Mouse (Mus musculus) forebrain, embryonic 15.5 days (tissue): ENCODE data around the gene Morn2. TPM values are rescaled to one million over a fixed set of nuclear protein-coding genes. Genes with fewer than 3 reads are reported as not detected.

Source experiments
- ATAC-seq: fragments of 200-750 bp; cut with Nextera tagmentation; replicated peaks from 2 replicates; pipeline ENCODE4 v1.8.0; 2017; ENCODE audit warnings: mild to moderate bottlenecking, moderate TSS enrichment, moderate library complexity
- H3K27ac ChIP-seq: fragments of 300-500 bp; sonication (generic); replicated peaks from 2 replicates; pipeline ENCODE4 v1.5.1; 2015; ENCODE audit warnings: mild to moderate bottlenecking, inconsistent platforms
- H3K27me3 ChIP-seq: fragments of 300-500 bp; sonication (generic); 2 replicates; pipeline ENCODE4 v1.6.1; 2015; ENCODE audit warnings: inconsistent platforms
- H3K36me3 ChIP-seq: fragments of 300-500 bp; sonication (generic); 2 replicates; pipeline ENCODE4 v1.6.1; 2015; ENCODE audit warnings: mild to moderate bottlenecking, inconsistent platforms
- H3K4me1 ChIP-seq: fragments of 300-500 bp; sonication (generic); 2 replicates; pipeline ENCODE4 v1.6.1; 2015; ENCODE audit warnings: inconsistent platforms
- H3K4me2 ChIP-seq: fragments of 300-500 bp; sonication (generic); replicated peaks from 2 replicates; pipeline ENCODE4 v1.6.1; 2015; ENCODE audit warnings: mild to moderate bottlenecking, inconsistent platforms
- H3K4me3 ChIP-seq: fragments of 300-500 bp; sonication (generic); 2 replicates; pipeline ENCODE4 v1.5.1; 2015; ENCODE audit warnings: mild to moderate bottlenecking, inconsistent platforms
- H3K9ac ChIP-seq: fragments of 300-500 bp; sonication (generic); replicated peaks from 2 replicates; pipeline ENCODE4 v1.6.1; 2015; ENCODE audit warnings: mild to moderate bottlenecking, inconsistent platforms
- H3K9me3 ChIP-seq: fragments of 300-500 bp; sonication (generic); 2 replicates; pipeline ENCODE4 v1.6.1; 2016; ENCODE audit warnings: inconsistent platforms
- WGBS: fragments of 180-500 bp; shearing (Covaris S2); methylation state at CpG from one replicate; pipeline ENCODE4 v1.1.7; 2015; ENCODE audit warnings: mixed read lengths; 5-methylcytosine and 5-hydroxymethylcytosine counted together
- polyA plus RNA-seq: library from polyadenylated mRNA; unstranded; fragments of >200 nt; fragmentation: Nextera tagmentation; extraction: Ambion mirVana; gene quantifications from 2 replicates; pipeline ENCODE4 v1.2.1, GENCODE M21; 2015

The Morn2 gene
- polyA plus RNA-seq, 1 experiment from 2014 or later, result 47.7 TPM

- Histone ChIP-seq H3K4me2 (no peak overlapping the region), H3K36me3 (no peaks in the 10 kb centered on the region), H3K4me1 (peaks cover 14% of the 10 kb centered on the region), H3K27ac (no peak overlapping the region), H3K9ac (no peak overlapping the region), H3K4me3 (no peak overlapping the region), H3K9me3 (no peaks in the 10 kb centered on the region), H3K27me3 (no peaks in the 10 kb centered on the region)
- no peak for ATAC-seq
- 87% methylated on average over 6 of the region's 6 CpGs for WGBS
These were observed 2.0 kb upstream of the Morn2 start for GRCm38 (mm10) chr17:80288012-80288411.

DNA sequence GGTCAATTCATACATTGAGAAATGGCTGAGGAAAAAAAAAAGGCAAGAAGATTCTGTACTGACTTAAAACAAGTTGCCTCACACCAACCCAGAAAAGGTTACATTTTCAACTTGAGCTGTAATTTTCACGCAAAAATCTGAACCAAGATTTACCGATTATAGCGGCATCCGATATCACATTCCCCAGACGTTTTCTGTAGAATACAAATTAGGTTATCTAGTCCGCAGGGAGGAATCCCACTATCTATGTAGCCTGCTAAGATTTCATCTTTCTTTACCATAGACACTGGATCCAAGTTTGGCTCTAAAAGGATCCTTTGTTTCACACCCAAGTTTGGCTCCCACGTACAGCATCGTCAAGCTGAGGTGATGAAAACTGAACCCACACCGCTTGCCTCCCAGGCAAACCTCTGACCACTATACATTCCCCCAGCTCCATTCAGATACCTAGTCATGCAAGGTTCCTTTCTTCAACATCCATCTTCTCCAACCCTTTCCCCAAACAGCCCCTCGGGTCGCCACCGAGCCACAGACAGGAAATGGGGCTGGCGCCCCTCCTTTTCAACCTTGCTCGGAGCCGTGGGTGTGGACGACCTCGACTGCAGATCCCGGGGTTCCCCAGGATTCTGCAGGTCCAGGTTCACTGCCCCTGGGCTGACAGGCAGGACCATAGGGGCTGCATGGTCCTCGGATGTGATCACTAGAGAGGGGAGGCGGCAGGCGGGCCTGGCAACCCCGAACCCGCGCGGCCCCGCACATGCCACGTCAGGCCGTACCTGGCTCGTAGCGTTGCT, 526 bp upstream of the Morn2 start:
- H3K9me3 ChIP-seq, result no peaks in the 10 kb centered on the region
- no peaks in the 10 kb centered on the region for H3K27me3 ChIP-seq
- peak overlapping the region; percentile 92 for H3K27ac ChIP-seq
- H3K4me2 ChIP-seq, result peak overlapping the region; percentile 56
- H3K9ac ChIP-seq, result peak overlapping the region; percentile 83
- no peak for ATAC-seq
- H3K36me3 ChIP-seq, result no peaks in the 10 kb centered on the region
- peaks cover 14% of the 10 kb centered on the region for H3K4me1 ChIP-seq
- under 1% methylated on average over 30 of the region's 30 CpGs for WGBS
- peak overlapping the region; percentile 80 for H3K4me3 ChIP-seq

GRCm38 (mm10) chr17:80291148-80291547, 1.1 kb downstream of the Morn2 start:
- Histone ChIP-seq H3K4me2 (no peak overlapping the region), H3K9ac (no peak overlapping the region), H3K4me3 (no peak overlapping the region), H3K9me3 (no peaks in the 10 kb centered on the region), H3K27ac (no peak overlapping the region), H3K27me3 (no peaks in the 10 kb centered on the region), H3K36me3 (no peaks in the 10 kb centered on the region), H3K4me1 (peaks cover 14% of the 10 kb centered on the region)
- ATAC-seq, result peak; percentile 18; the same call in 1 of the 2 replicates
- WGBS, result 24% methylated on average over 2 of the region's 2 CpGs

DNA sequence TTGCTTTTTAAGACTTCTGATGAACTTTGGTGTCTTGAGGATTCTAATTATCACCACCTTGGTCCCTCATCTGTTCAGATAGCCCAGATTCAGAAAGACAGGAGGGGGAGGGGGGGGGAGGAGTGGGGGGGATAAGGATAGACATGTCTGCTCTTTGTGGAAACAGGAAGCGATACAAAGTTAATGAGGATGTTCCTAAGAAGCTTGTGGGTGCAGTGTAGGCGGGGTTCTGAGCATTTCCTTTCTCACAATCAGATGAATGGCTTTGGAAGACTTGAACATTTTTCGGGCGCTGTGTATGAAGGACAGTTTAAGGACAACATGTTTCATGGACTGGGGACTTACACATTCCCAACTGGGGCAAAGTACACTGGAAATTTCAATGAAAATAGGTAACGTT, 5.3 kb downstream of the Morn2 start:
- no peak overlapping the region for H3K4me3 ChIP-seq
- WGBS, result 94% methylated on average over 5 of the region's 5 CpGs
- H3K36me3 ChIP-seq, result no peaks in the 10 kb centered on the region
- no peaks in the 10 kb centered on the region for H3K27me3 ChIP-seq
- H3K9me3 ChIP-seq, result no peaks in the 10 kb centered on the region
- no peak overlapping the region for H3K4me2 ChIP-seq
- H3K4me1 ChIP-seq, result no peaks in the 10 kb centered on the region
- no peak for ATAC-seq
- H3K27ac ChIP-seq, result no peak overlapping the region
- H3K9ac ChIP-seq, result no peak overlapping the region

DNA sequence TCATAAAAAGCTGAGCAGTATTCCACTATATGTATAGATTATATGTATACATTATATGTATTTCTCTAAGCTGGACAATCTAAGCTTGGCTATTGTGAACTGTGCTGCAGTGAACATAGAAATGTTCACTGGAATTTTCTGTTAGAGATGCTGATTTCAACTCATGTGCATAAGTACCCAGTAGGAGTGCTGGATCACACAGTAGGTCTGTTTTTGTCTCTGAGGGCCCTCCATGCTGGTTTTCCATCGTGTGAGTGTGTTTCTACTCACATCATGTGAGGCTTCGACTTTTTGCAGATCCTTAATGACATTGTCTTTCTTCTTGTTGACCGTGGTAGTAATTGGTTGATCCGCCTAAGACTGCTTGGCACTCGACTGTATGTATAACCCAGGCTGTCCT, 8.8 kb downstream of the Morn2 start:
- no peak for ATAC-seq
- 85% methylated on average over 5 of the region's 5 CpGs for WGBS
- no peaks in the 10 kb centered on the region for H3K9me3 ChIP-seq
- H3K27ac ChIP-seq, result no peak overlapping the region
- no peaks in the 10 kb centered on the region for H3K4me1 ChIP-seq
- no peaks in the 10 kb centered on the region for H3K36me3 ChIP-seq
- H3K9ac ChIP-seq, result no peak overlapping the region
- H3K4me3 ChIP-seq, result no peak overlapping the region
- no peak overlapping the region for H3K4me2 ChIP-seq
- H3K27me3 ChIP-seq, result no peaks in the 10 kb centered on the region

DNA sequence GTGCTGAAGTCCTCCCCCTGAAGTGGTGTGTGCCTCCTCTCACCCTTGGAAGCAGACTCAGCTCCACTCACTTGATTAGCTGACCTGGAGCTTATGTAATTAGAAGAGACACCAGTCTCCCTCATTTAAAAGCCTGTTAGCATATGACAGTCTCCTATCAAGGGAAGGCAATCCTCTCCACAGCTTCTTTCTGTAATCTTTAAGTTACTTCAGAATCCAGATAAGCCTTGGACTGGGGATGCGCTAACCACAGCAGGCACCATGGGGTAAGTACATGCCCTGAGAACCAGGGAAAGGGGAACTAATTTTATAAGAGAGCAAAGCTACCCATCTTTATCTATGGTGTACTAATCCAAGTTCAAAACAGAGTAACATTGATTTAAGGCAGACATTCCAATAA, 17.2 kb downstream of the Morn2 start, which contains the start of gene Arhgef33:
Arhgef33 (plus strand) TSS at position 157 of the 400 bp plus-strand sequence.
- ATAC-seq, result no peak
- no peak within 1 kb of the TSS for H3K4me3 ChIP-seq
- H3K27ac ChIP-seq, result no peak within 1 kb of the TSS
- no peaks in the 10 kb centered on the region for H3K27me3 ChIP-seq
- no peak within 1 kb of the TSS for H3K4me2 ChIP-seq
- H3K9ac ChIP-seq, result no peak within 1 kb of the TSS
- no peaks in the 10 kb centered on the region for H3K9me3 ChIP-seq
- WGBS, result 91% methylated on average over 1 of the region's 1 CpGs
- no peaks in the 10 kb centered on the region for H3K36me3 ChIP-seq
- H3K4me1 ChIP-seq, result peaks cover 6% of the 10 kb centered on the region; the same call in 1 of the 2 replicates

DNA sequence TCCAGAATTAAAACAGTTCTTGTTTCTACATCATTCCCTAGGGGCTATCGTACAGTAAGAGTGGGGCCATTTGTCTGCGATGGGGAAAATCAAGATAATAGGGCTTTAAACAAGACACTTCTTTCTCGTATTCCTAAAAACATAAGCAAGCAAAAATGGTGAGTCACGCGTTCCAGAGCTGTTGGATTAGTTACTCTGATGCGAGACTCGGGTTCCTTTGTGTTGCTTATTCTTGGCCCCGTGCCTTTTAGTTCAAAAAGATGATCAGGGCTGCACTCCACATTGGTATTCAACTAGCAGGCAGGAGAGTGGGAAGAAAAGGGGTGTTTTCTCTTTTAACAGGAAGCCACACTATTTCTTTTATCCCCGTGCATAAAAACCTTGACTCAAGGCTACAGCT, 21.8 kb downstream of the Morn2 start:
- 24% methylated on average over 9 of the region's 9 CpGs for WGBS
- H3K36me3 ChIP-seq, result no peaks in the 10 kb centered on the region
- no peaks in the 10 kb centered on the region for H3K27me3 ChIP-seq
- ATAC-seq, result no peak
- H3K4me2 ChIP-seq, result no peak overlapping the region
- H3K4me1 ChIP-seq, result peaks cover 6% of the 10 kb centered on the region; the same call in 1 of the 2 replicates
- no peak overlapping the region for H3K4me3 ChIP-seq
- H3K9me3 ChIP-seq, result no peaks in the 10 kb centered on the region
- H3K27ac ChIP-seq, result no peak overlapping the region
- H3K9ac ChIP-seq, result no peak overlapping the region

DNA sequence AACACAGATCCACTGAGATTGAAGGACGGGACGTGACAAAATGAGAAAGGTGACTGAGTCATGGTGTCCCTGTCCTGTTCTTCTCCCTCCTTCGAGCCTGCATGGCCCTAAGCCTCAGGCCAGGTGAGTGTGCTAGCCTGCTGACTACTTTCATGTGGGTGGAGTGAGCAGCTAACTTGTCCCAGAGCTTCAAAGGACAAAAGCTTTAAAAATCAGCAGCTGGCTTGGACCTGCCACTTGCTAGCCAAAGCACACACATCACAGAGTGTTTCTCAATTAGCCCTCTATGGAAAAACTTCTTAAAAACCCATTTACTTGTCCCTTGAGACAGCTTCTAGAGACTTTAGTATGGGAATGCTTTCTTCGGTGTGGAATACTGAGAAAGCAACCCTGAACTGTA, 22.4 kb downstream of the Morn2 start:
- no peaks in the 10 kb centered on the region for H3K9me3 ChIP-seq
- H3K27me3 ChIP-seq, result no peaks in the 10 kb centered on the region
- WGBS, result 81% methylated on average over 4 of the region's 4 CpGs
- H3K4me1 ChIP-seq, result peaks cover 6% of the 10 kb centered on the region; the same call in 1 of the 2 replicates
- no peak overlapping the region for H3K27ac ChIP-seq
- no peak for ATAC-seq
- H3K9ac ChIP-seq, result no peak overlapping the region
- H3K4me3 ChIP-seq, result no peak overlapping the region
- no peak overlapping the region for H3K4me2 ChIP-seq
- no peaks in the 10 kb centered on the region for H3K36me3 ChIP-seq

DNA sequence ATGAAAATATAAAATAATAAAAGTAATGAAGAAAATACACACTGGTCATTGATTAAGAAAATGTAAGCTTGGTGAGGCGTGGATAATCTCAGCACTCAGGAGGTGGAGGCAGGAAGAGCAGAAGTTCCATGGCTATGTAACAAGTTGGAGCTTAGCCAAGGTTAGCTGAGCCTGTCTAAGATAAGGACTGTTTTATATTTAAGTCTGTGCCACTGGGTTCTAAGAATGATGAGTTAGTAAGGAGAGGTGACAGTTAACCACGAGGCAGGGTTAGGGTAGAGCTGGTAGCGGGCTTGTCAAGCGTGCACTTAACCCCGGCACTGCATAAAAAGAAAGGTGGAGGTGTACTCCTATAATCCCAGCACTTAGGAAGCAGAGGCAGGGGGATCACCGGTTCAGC, 32.2 kb downstream of the Morn2 start:
- WGBS, result 90% methylated on average over 6 of the region's 6 CpGs
- Histone ChIP-seq H3K4me2 (no peak overlapping the region), H3K27ac (no peak overlapping the region), H3K4me1 (no peaks in the 10 kb centered on the region), H3K9me3 (no peaks in the 10 kb centered on the region), H3K4me3 (no peak overlapping the region), H3K9ac (no peak overlapping the region), H3K27me3 (no peaks in the 10 kb centered on the region), H3K36me3 (no peaks in the 10 kb centered on the region)
- ATAC-seq, result no peak

GRCm38 (mm10) chr17:80323015-80323414, 33.0 kb downstream of the Morn2 start:
- H3K4me2 ChIP-seq, result no peak overlapping the region
- no peak overlapping the region for H3K9ac ChIP-seq
- no peaks in the 10 kb centered on the region for H3K27me3 ChIP-seq
- ATAC-seq, result no peak
- no peaks in the 10 kb centered on the region for H3K4me1 ChIP-seq
- H3K4me3 ChIP-seq, result no peak overlapping the region
- H3K36me3 ChIP-seq, result no peaks in the 10 kb centered on the region
- 77% methylated on average over 4 of the region's 4 CpGs for WGBS
- no peaks in the 10 kb centered on the region for H3K9me3 ChIP-seq
- H3K27ac ChIP-seq, result no peak overlapping the region

- WGBS, result 83% methylated on average over 8 of the region's 8 CpGs
- Histone ChIP-seq H3K4me1 (no peaks in the 10 kb centered on the region), H3K27me3 (no peaks in the 10 kb centered on the region), H3K36me3 (no peaks in the 10 kb centered on the region), H3K9me3 (no peaks in the 10 kb centered on the region), H3K4me2 (no peak overlapping the region), H3K27ac (no peak overlapping the region), H3K9ac (no peak overlapping the region), H3K4me3 (no peak overlapping the region)
- no peak for ATAC-seq
These were observed 33.7 kb downstream of the Morn2 start for GRCm38 (mm10) chr17:80323658-80324057.

DNA sequence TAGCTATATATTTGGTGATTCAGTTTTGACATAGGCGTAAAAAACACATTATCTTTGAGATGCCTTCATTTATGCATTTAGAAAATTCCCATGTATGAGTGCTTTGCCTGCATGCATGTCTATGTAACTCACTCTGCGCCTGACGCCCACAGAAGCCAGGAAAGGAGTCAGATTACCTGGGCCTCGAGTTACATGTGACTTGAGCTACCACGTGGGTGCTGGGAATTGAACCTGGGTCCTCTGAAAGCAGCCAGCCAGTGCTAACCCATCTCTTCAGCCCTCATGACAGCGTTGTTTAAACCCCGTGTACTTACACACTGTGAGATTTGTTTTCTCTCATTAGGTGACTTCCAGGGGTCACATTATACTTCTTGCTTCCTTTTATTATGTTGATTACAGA, 34.5 kb downstream of the Morn2 start:
- no peaks in the 10 kb centered on the region for H3K4me1 ChIP-seq
- no peaks in the 10 kb centered on the region for H3K36me3 ChIP-seq
- no peak overlapping the region for H3K27ac ChIP-seq
- H3K9ac ChIP-seq, result no peak overlapping the region
- no peak overlapping the region for H3K4me3 ChIP-seq
- H3K4me2 ChIP-seq, result no peak overlapping the region
- WGBS, result 81% methylated on average over 7 of the region's 7 CpGs
- ATAC-seq, result no peak
- no peaks in the 10 kb centered on the region for H3K27me3 ChIP-seq
- no peaks in the 10 kb centered on the region for H3K9me3 ChIP-seq

DNA sequence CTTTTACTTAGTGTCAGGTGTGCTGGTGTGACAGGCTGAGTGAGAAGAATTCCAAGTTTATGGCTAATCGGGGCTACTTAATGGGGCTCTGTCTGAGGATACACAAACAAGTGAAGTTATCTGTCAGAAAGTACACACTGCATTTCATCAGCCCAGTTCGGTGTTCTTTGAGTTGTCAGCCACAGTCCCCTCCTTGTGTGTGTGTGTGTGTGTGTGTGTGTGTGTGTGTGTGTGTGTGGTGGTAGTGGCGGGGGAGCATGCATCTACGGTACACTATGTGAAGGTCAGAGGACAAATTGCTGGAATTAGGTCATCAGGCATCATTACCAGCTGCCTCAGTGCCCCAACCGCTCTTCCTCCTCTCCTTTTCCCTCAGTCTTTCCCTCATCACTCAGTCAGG, 35.5 kb downstream of the Morn2 start:
- Histone ChIP-seq H3K36me3 (no peaks in the 10 kb centered on the region), H3K4me2 (no peak overlapping the region), H3K4me1 (no peaks in the 10 kb centered on the region), H3K4me3 (no peak overlapping the region), H3K27ac (no peak overlapping the region), H3K9me3 (no peaks in the 10 kb centered on the region), H3K27me3 (no peaks in the 10 kb centered on the region), H3K9ac (no peak overlapping the region)
- no peak for ATAC-seq
- 94% methylated on average over 5 of the region's 5 CpGs for WGBS
